10 mouse cellular contexts compared by ENCODE assay signal in the genomic region with DNA sequence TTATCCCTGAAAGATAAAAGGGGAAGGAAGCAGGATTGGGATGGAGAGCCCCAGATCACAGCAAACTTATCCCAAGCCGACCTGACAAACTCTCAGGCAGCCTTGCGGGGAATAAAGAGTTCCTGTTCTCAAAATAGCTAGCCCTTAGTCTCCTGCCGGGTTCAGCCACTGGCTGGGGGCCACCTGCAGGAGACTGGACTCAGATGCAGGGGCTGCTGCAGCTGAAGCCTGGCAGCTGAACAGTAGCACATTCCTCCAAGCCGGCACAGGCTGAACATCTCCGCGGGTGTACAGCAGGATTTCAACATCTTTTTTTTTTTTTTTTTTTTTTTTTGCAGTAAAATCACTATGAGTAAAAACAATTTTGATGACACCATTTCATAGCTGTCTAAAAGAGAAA.
A peak's percentile ranks its signal among the peaks of the same experiment; 100 is the strongest.
DNase-seq lines count a peak whose midpoint lies in the region; ATAC-seq and TF ChIP-seq lines count a peak whose summit lies in the region.
"Had no signal": no experiment of that assay in that cellular context is flagged by ENCODE, and none has a peak within 500 bp of the region (broad histone marks: within the 10 kb centered on the region; RNA-seq: fewer than 3 reads in every experiment).

No protein-coding gene starts in this region.

- no peak overlapping the region for H3K4me3 ChIP-seq in hindbrain, postnatal 0 days (ENCODE audit: low read length)
- no peak overlapping the region for H3K4me3 ChIP-seq in hindbrain, embryonic 14.5 days (replicated peaks; ENCODE audit: low read length)
- no peak overlapping the region for H3K4me3 ChIP-seq in thymus, adult 2 months (ENCODE audit: control insufficient read depth, insufficient read depth, low read length)
- H3K4me3 ChIP-seq: myocyte had no signal

- peak; percentile 19 for DNase-seq in hindbrain, postnatal 0 days (ENCODE audit: low spot score)
- DNase-seq in hindbrain, embryonic 14.5 days (ENCODE audit: low spot score), result no peak
- peak; percentile 9 for DNase-seq in thymus, postnatal 4 days
- DNase-seq in thymus, adult 2 months, result no peak
- peak; percentile 47 to 56 for DNase-seq in heart, postnatal 10 days
- DNase-seq in c-Kit-positive CD71-positive TER-119-positive erythroid progenitor cells, embryonic 14.5 days (ENCODE audit: low spot score), result no peak
- no peak for DNase-seq in adrenal gland, adult 8-10 months
- DNase-seq: right cerebral cortex, postnatal 4 days had no signal

- no peak for TF ChIP-seq CTCF in hindbrain, postnatal 0 days (IDR thresholded peaks at IDR 0.05; ENCODE audit: low read depth)
- no peak for TF ChIP-seq CTCF in thymus, adult 2 months (IDR thresholded peaks at IDR 0.05; ENCODE audit: borderline replicate concordance, control insufficient read depth, extremely low read depth, insufficient read depth, low read length, poor library complexity)

- intact Hi-C loops in heart, postnatal 10 days (cut with DNase I), result no loop called here

- H3K4me1 ChIP-seq in hindbrain, postnatal 0 days (ENCODE audit: insufficient read depth, low read length), result no peaks in the 10 kb centered on the region
- no peaks in the 10 kb centered on the region for H3K4me1 ChIP-seq in hindbrain, embryonic 14.5 days (replicated peaks; ENCODE audit: control insufficient read depth, insufficient read depth, low read length)
- H3K4me1 ChIP-seq in thymus, adult 2 months (replicated peaks; ENCODE audit: control insufficient read depth, insufficient read depth, low read length), result peaks cover 9% of the 10 kb centered on the region

- no peaks in the 10 kb centered on the region for H3K9me3 ChIP-seq in hindbrain, postnatal 0 days (ENCODE audit: low read length)
- no peaks in the 10 kb centered on the region for H3K9me3 ChIP-seq in hindbrain, embryonic 14.5 days (ENCODE audit: control insufficient read depth, low read length)

- H3K27ac ChIP-seq in hindbrain, postnatal 0 days, result no peak overlapping the region
- no peak overlapping the region for H3K27ac ChIP-seq in hindbrain, embryonic 14.5 days
- no peak overlapping the region for H3K27ac ChIP-seq in thymus, adult 2 months (ENCODE audit: control insufficient read depth, insufficient read depth, low read length)
- H3K27ac ChIP-seq: liver, embryonic 14.5 days had no signal

- no peak overlapping the region for H3K4me2 ChIP-seq in hindbrain, postnatal 0 days (ENCODE audit: low read depth, low read length)
- no peak overlapping the region for H3K4me2 ChIP-seq in hindbrain, embryonic 14.5 days (replicated peaks)

- TF ChIP-seq POLR2A in thymus, adult 2 months (IDR thresholded peaks at IDR 0.05; ENCODE audit: control insufficient read depth, extremely low read depth, insufficient read depth, low read length, poor library complexity), result no peak

- 16% methylated on average over 6 of the region's 6 CpGs for WGBS in hindbrain, postnatal 0 days
- 24% methylated on average over 6 of the region's 6 CpGs for WGBS in hindbrain, embryonic 14.5 days
- WGBS in thymus, adult 2 months, result 13% methylated on average over 6 of the region's 6 CpGs

- no peaks in the 10 kb centered on the region for H3K27me3 ChIP-seq in hindbrain, postnatal 0 days (ENCODE audit: insufficient read depth, low read length)
- no peaks in the 10 kb centered on the region for H3K27me3 ChIP-seq in hindbrain, embryonic 14.5 days (ENCODE audit: control insufficient read depth, insufficient read depth, low read length)
- no peaks in the 10 kb centered on the region for H3K27me3 ChIP-seq in thymus, adult 2 months (ENCODE audit: control insufficient read depth, insufficient read depth, low read length)

- ATAC-seq in hindbrain, postnatal 0 days, result no peak
- ATAC-seq in hindbrain, embryonic 14.5 days (ENCODE audit: low FRiP score), result no peak

- H3K9ac ChIP-seq in hindbrain, postnatal 0 days (replicated peaks; ENCODE audit: low read length), result no peak overlapping the region
- no peak overlapping the region for H3K9ac ChIP-seq in hindbrain, embryonic 14.5 days
- H3K9ac ChIP-seq: liver, embryonic 14.5 days had no signal

- H3K36me3 ChIP-seq in hindbrain, postnatal 0 days (ENCODE audit: insufficient read depth, low read length), result no peaks in the 10 kb centered on the region
- H3K36me3 ChIP-seq in hindbrain, embryonic 14.5 days (replicated peaks; ENCODE audit: control insufficient read depth, insufficient read depth), result peaks cover 17% of the 10 kb centered on the region
- no peaks in the 10 kb centered on the region for H3K36me3 ChIP-seq in thymus, adult 2 months (ENCODE audit: control insufficient read depth, insufficient read depth, low read length)

Comparison
In these comparisons a context has a peak if more than half of its experiments do, and no peak if none do; other contexts are left out.
1. DNase-seq: peak in hindbrain, postnatal 0 days (single experiment), thymus, postnatal 4 days (single experiment) and heart, postnatal 10 days (2 of 2); none in hindbrain, embryonic 14.5 days (single experiment), thymus, adult 2 months (single experiment), c-Kit-positive CD71-positive TER-119-positive erythroid progenitor cells, embryonic 14.5 days (single experiment) and adrenal gland, adult 8-10 months (single experiment).